ENCODE assay signal across 28 mouse cellular contexts in genomic region chr17:12634814-12635213, GRCm38 (mm10). TPM values are rescaled to one million over a fixed set of nuclear protein-coding genes. Genes with fewer than 3 reads are reported as not detected.
"Had no signal": no experiment of that assay in that cellular context is flagged by ENCODE, and none has a peak within 500 bp of the region (broad histone marks: within the 10 kb centered on the region; RNA-seq: fewer than 3 reads in every experiment).

No protein-coding gene starts in this region.

- DNase-seq: forebrain, postnatal 0 days; gastrocnemius, postnatal 14 days; gastrocnemius, postnatal 36 days; heart, adult 11 months; heart, adult 2 months; heart, postnatal 14 days; heart, postnatal 36 days; kidney, adult 11 months; kidney, adult 2 months; kidney, postnatal 14 days; kidney, postnatal 36 days; layer of hippocampus, adult 9-11 months had no signal

- H3K4me3 ChIP-seq: heart, adult 2 months; heart, embryonic 13.5 days; heart, embryonic 15.5 days; hindbrain, embryonic 13.5 days; hindbrain, embryonic 15.5 days; left cerebral cortex, adult 2 months; limb, embryonic 10.5 days; limb, embryonic 12.5 days; liver, embryonic 12.5 days had no signal

- H3K27ac ChIP-seq: heart, adult 2 months; heart, embryonic 13.5 days; heart, embryonic 15.5 days; hindbrain, embryonic 13.5 days; hindbrain, embryonic 15.5 days; hindbrain, postnatal 0 days; left cerebral cortex, adult 2 months; limb, embryonic 10.5 days; limb, embryonic 12.5 days; liver, embryonic 12.5 days had no signal

- H3K9me3 ChIP-seq: heart, embryonic 13.5 days; heart, embryonic 15.5 days; hindbrain, embryonic 13.5 days; hindbrain, embryonic 15.5 days; limb, embryonic 10.5 days had no signal

- H3K36me3 ChIP-seq: heart, embryonic 13.5 days; heart, embryonic 15.5 days; hindbrain, embryonic 13.5 days; hindbrain, embryonic 15.5 days; limb, embryonic 10.5 days; limb, embryonic 12.5 days; liver, embryonic 12.5 days had no signal

- H3K4me2 ChIP-seq: heart, embryonic 11.5 days; heart, embryonic 13.5 days; heart, embryonic 15.5 days; hindbrain, embryonic 13.5 days; hindbrain, embryonic 15.5 days; limb, embryonic 12.5 days; liver, embryonic 12.5 days had no signal

- ATAC-seq: forebrain, postnatal 0 days; hindbrain, postnatal 0 days; intestine, embryonic 16.5 days; liver, embryonic 12.5 days had no signal

- H3K27me3 ChIP-seq: hindbrain, embryonic 15.5 days; limb, embryonic 12.5 days had no signal

- H3K9ac ChIP-seq: forebrain, postnatal 0 days; heart, embryonic 13.5 days; heart, embryonic 15.5 days; hindbrain, embryonic 13.5 days; hindbrain, embryonic 15.5 days; limb, embryonic 12.5 days; liver, embryonic 12.5 days had no signal

- H3K4me1 ChIP-seq: liver, embryonic 12.5 days had no signal

RNA-seq across cellular contexts. Expression of gene Slc22a1, which starts 40.8 kb away (rescaled TPM):
- polyA plus RNA-seq: forebrain, postnatal 0 days; hindbrain, embryonic 11.5 days; hindbrain, embryonic 13.5 days; hindbrain, embryonic 15.5 days; limb, embryonic 10.5 days; limb, embryonic 12.5 days; liver, embryonic 12.5 days had no signal

RNA-seq across cellular contexts. Expression of gene Slc22a2, which starts 50.9 kb away (rescaled TPM):
- polyA plus RNA-seq: heart, embryonic 11.5 days; heart, embryonic 13.5 days; heart, embryonic 15.5 days; heart, postnatal 0 days; hindbrain, embryonic 11.5 days; intestine, embryonic 16.5 days; large intestine, adult 2 months; limb, embryonic 10.5 days; limb, embryonic 12.5 days; limb, embryonic 14.5 days; liver, adult 2 months; liver, embryonic 12.5 days had no signal
